In genomic region chr12:8452766-8453621, GRCm38 (mm10) we compare ENCODE assay signal across 10 mouse cellular contexts. TPM values are rescaled to one million over a fixed set of nuclear protein-coding genes. Genes with fewer than 3 reads are reported as not detected.
DNase-seq lines count a peak whose midpoint lies in the region; ATAC-seq lines count a peak whose summit lies in the region.
"Had no signal": no experiment of that assay in that cellular context is flagged by ENCODE, and none has a peak within 500 bp of the region (broad histone marks: within the 10 kb centered on the region; RNA-seq: fewer than 3 reads in every experiment).

No protein-coding gene starts in this region.

- WGBS in lung, embryonic 16.5 days, result 44% methylated on average over 7 of the region's 7 CpGs
- WGBS in limb, embryonic 10.5 days, result 88% methylated on average over 7 of the region's 7 CpGs

- H3K4me2 ChIP-seq in lung, embryonic 16.5 days (ENCODE audit: low read depth, low read length), result no peak overlapping the region
- H3K4me2 ChIP-seq: liver, embryonic 13.5 days; neural tube, embryonic 12.5 days had no signal

- peak; percentile 50 for ATAC-seq in lung, embryonic 16.5 days (ENCODE audit: low read depth)

- no peak overlapping the region for H3K9ac ChIP-seq in lung, embryonic 16.5 days (ENCODE audit: low read length)
- H3K9ac ChIP-seq: liver, embryonic 13.5 days; neural tube, embryonic 12.5 days had no signal

- intact Hi-C loops in gastrocnemius, postnatal 14 days (cut with DNase I; ENCODE audit: low total_unique reads), result no loop called here

- H3K9me3 ChIP-seq in lung, embryonic 16.5 days (ENCODE audit: control insufficient read depth, low read length), result no peaks in the 10 kb centered on the region
- no peaks in the 10 kb centered on the region for H3K9me3 ChIP-seq in limb, embryonic 10.5 days (replicated peaks)
- H3K9me3 ChIP-seq: liver, embryonic 13.5 days; neural tube, embryonic 12.5 days had no signal

- H3K4me1 ChIP-seq in lung, embryonic 16.5 days (replicated peaks; ENCODE audit: control insufficient read depth, insufficient read depth, low read length), result peaks cover 48% of the 10 kb centered on the region
- peaks cover 26% of the 10 kb centered on the region for H3K4me1 ChIP-seq in limb, embryonic 10.5 days

- DNase-seq in gastrocnemius, postnatal 14 days, result peak; percentile 49
- DNase-seq in gastrocnemius, postnatal 10 days, result no peak
- DNase-seq in lung, adult 18-20 months, result no peak
- DNase-seq in cerebellum, postnatal 25 days, result peak; percentile 35 to 54
- peak; percentile 56 for DNase-seq in lung, postnatal 36 days
- no peak for DNase-seq in limb, embryonic 10.5 days (ENCODE audit: low spot score)
- no peak for DNase-seq in urinary bladder, postnatal 25 days (ENCODE audit: low spot score)
- DNase-seq: liver, embryonic 13.5 days had no signal

- H3K4me3 ChIP-seq in lung, embryonic 16.5 days (ENCODE audit: low read length), result no peak overlapping the region
- H3K4me3 ChIP-seq in limb, embryonic 10.5 days, result no peak overlapping the region
- H3K4me3 ChIP-seq: liver, embryonic 13.5 days; neural tube, embryonic 12.5 days had no signal

- H3K27ac ChIP-seq in lung, embryonic 16.5 days (ENCODE audit: low read length), result peak overlapping the region; percentile 87
- H3K27ac ChIP-seq in limb, embryonic 10.5 days, result no peak overlapping the region
- H3K27ac ChIP-seq: liver, embryonic 13.5 days; neural tube, embryonic 12.5 days had no signal

- no peaks in the 10 kb centered on the region for H3K27me3 ChIP-seq in lung, embryonic 16.5 days (ENCODE audit: control insufficient read depth, insufficient read depth, low read depth, low read length)
- no peaks in the 10 kb centered on the region for H3K27me3 ChIP-seq in limb, embryonic 10.5 days (ENCODE audit: low read depth, poor library complexity, severe bottlenecking)
- H3K27me3 ChIP-seq: liver, embryonic 13.5 days; neural tube, embryonic 12.5 days had no signal

- H3K36me3 ChIP-seq in lung, embryonic 16.5 days (ENCODE audit: control insufficient read depth, insufficient read depth, low read length), result no peaks in the 10 kb centered on the region
- H3K36me3 ChIP-seq in limb, embryonic 10.5 days, result no peaks in the 10 kb centered on the region
- H3K36me3 ChIP-seq: liver, embryonic 13.5 days; neural tube, embryonic 12.5 days had no signal

RNA-seq across cellular contexts. Expression of gene Rhob, which starts 46.8 kb away (rescaled TPM):
- total RNA-seq in gastrocnemius, postnatal 14 days (2021), result 10 to 100 TPM; 59.5 to 96.2 TPM
- 10 to 100 TPM; 80.5 to 82.4 TPM for total RNA-seq in gastrocnemius, postnatal 10 days (2021)
- 47.8 and 49.2 TPM in 2 replicates for polyA plus RNA-seq in lung, embryonic 16.5 days (2015; fragmentation: Nextera tagmentation; extraction: Ambion mirVana)
- polyA plus RNA-seq in limb, embryonic 10.5 days (2016; fragmentation: Nextera tagmentation; extraction: Ambion mirVana), result 14.7 and 16.7 TPM in 2 replicates

Comparison
In these comparisons a context has a peak if more than half of its experiments do, and no peak if none do; other contexts are left out.
1. DNase-seq: peak in gastrocnemius, postnatal 14 days (single experiment), cerebellum, postnatal 25 days (2 of 2) and lung, postnatal 36 days (single experiment); none in gastrocnemius, postnatal 10 days (single experiment), lung, adult 18-20 months (0 of 2), limb, embryonic 10.5 days (single experiment) and urinary bladder, postnatal 25 days (single experiment).